Mouse (Mus musculus): ENCODE measurements around the gene Man2a1. TPM values are rescaled to one million over a fixed set of nuclear protein-coding genes. Genes with fewer than 3 reads are reported as not detected.

Gene Man2a1
- polyA plus RNA-seq, 1 experiment from 2014 or later, result 11.5 TPM

- H3K9ac ChIP-seq (replicated peaks), result no peak overlapping the region
- no peaks in the 10 kb centered on the region for H3K27me3 ChIP-seq (ENCODE audit: insufficient read depth, low read length)
- no peaks in the 10 kb centered on the region for H3K36me3 ChIP-seq (replicated peaks; ENCODE audit: insufficient read depth, low read length)
- H3K4me3 ChIP-seq (ENCODE audit: low read depth, low read length), result no peak overlapping the region
- ATAC-seq (no peak), DNase-seq (no peak)
- TF ChIP-seq EP300 (IDR thresholded peaks at IDR 0.05; ENCODE audit: low read depth) (no peak), CTCF (IDR thresholded peaks at IDR 0.05; ENCODE audit: low read depth) (no peak)
- H3K4me1 ChIP-seq (ENCODE audit: insufficient read depth), result peaks cover 19% of the 10 kb centered on the region
- no peak overlapping the region for H3K27ac ChIP-seq (ENCODE audit: low read depth)
- WGBS (ENCODE audit: insufficient replicate concordance), result 81% methylated on average over 3 of the region's 3 CpGs
- H3K9me3 ChIP-seq (ENCODE audit: low read length), result no peaks in the 10 kb centered on the region
- no peak overlapping the region for H3K4me2 ChIP-seq (ENCODE audit: low read depth, low read length)
These were observed 18.6 kb upstream of the Man2a1 start for GRCm38 (mm10) chr17:64581962-64582361.

DNA sequence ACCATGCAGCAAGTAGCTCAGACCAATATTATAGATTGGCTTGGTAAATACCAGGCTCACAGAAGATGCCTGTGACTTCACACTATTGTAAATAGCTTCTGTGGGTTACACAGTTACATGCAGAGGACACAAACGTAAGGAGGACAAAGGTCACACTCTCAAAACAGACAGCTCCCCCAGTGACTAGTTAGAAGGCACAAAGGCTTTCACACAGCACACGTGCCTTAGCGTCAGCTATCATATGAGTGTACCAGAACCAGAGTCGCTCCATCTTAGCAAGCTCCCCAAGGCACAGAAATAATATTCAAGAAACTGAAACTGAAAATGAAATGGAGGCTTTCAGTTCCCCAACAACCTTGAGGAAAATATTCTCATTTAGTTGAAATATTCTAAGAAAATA is 10.1 kb upstream of the Man2a1 start:
- no peak for TF ChIP-seq CTCF (IDR thresholded peaks at IDR 0.05; ENCODE audit: low read depth)
- peak; percentile 74; the same call in 1 of the 2 replicates for TF ChIP-seq EP300 (IDR thresholded peaks at IDR 0.05; ENCODE audit: low read depth)
- DNase-seq, result no peak
- peaks cover 6% of the 10 kb centered on the region for H3K4me1 ChIP-seq (ENCODE audit: insufficient read depth)
- H3K36me3 ChIP-seq (replicated peaks; ENCODE audit: insufficient read depth, low read length), result no peaks in the 10 kb centered on the region
- WGBS (ENCODE audit: insufficient replicate concordance), result 42% methylated on average over 4 of the region's 4 CpGs
- H3K27ac ChIP-seq (ENCODE audit: low read depth), result peak overlapping the region; percentile 50; the same call in 1 of the 2 replicates
- H3K4me3 ChIP-seq (ENCODE audit: low read depth, low read length), result no peak overlapping the region
- no peak overlapping the region for H3K4me2 ChIP-seq (ENCODE audit: low read depth, low read length)
- no peak overlapping the region for H3K9ac ChIP-seq (replicated peaks)
- H3K9me3 ChIP-seq (ENCODE audit: low read length), result no peaks in the 10 kb centered on the region
- ATAC-seq, result peak; percentile 96
- no peaks in the 10 kb centered on the region for H3K27me3 ChIP-seq (ENCODE audit: insufficient read depth, low read length)

GRCm38 (mm10) chr17:64591366-64591765 is 9.2 kb upstream of the Man2a1 start:
- no peak for DNase-seq
- H3K9me3 ChIP-seq (ENCODE audit: low read length), result no peaks in the 10 kb centered on the region
- H3K4me2 ChIP-seq (ENCODE audit: low read depth, low read length), result no peak overlapping the region
- 74% methylated on average over 10 of the region's 10 CpGs for WGBS (ENCODE audit: insufficient replicate concordance)
- no peaks in the 10 kb centered on the region for H3K36me3 ChIP-seq (replicated peaks; ENCODE audit: insufficient read depth, low read length)
- no peak overlapping the region for H3K4me3 ChIP-seq (ENCODE audit: low read depth, low read length)
- H3K27ac ChIP-seq (ENCODE audit: low read depth), result peak overlapping the region; percentile 82
- peaks cover 6% of the 10 kb centered on the region for H3K4me1 ChIP-seq (ENCODE audit: insufficient read depth)
- TF ChIP-seq EP300 (IDR thresholded peaks at IDR 0.05; ENCODE audit: low read depth), result no peak
- no peak for TF ChIP-seq CTCF (IDR thresholded peaks at IDR 0.05; ENCODE audit: low read depth)
- H3K9ac ChIP-seq (replicated peaks), result no peak overlapping the region
- no peak for ATAC-seq
- H3K27me3 ChIP-seq (ENCODE audit: insufficient read depth, low read length), result no peaks in the 10 kb centered on the region

GRCm38 (mm10) chr17:64592355-64592754 is 8.2 kb upstream of the Man2a1 start:
- TF ChIP-seq EP300 (IDR thresholded peaks at IDR 0.05; ENCODE audit: low read depth), result peak; percentile 40; the same call in 1 of the 2 replicates
- no peak for TF ChIP-seq CTCF (IDR thresholded peaks at IDR 0.05; ENCODE audit: low read depth)
- Histone ChIP-seq H3K36me3 (replicated peaks; ENCODE audit: insufficient read depth, low read length) (no peaks in the 10 kb centered on the region), H3K9ac (replicated peaks) (no peak overlapping the region), H3K27me3 (ENCODE audit: insufficient read depth, low read length) (no peaks in the 10 kb centered on the region), H3K9me3 (ENCODE audit: low read length) (no peaks in the 10 kb centered on the region), H3K4me3 (ENCODE audit: low read depth, low read length) (no peak overlapping the region), H3K4me2 (ENCODE audit: low read depth, low read length) (no peak overlapping the region), H3K27ac (ENCODE audit: low read depth) (0 out of 2 replicates have a peak overlapping the region, but pooled peaks have one; percentile 5), H3K4me1 (ENCODE audit: insufficient read depth) (peaks cover 6% of the 10 kb centered on the region)
- DNase-seq (no peak), ATAC-seq (no peak)
- 44% methylated on average over 2 of the region's 2 CpGs for WGBS (ENCODE audit: insufficient replicate concordance)

GRCm38 (mm10) chr17:64592788-64593187 is 7.7 kb upstream of the Man2a1 start:
- H3K4me1 ChIP-seq (ENCODE audit: insufficient read depth), result peaks cover 6% of the 10 kb centered on the region
- 75% methylated on average over 3 of the region's 3 CpGs for WGBS (ENCODE audit: insufficient replicate concordance)
- H3K4me2 ChIP-seq (ENCODE audit: low read depth, low read length), result no peak overlapping the region
- no peak overlapping the region for H3K9ac ChIP-seq (replicated peaks)
- TF ChIP-seq EP300 (IDR thresholded peaks at IDR 0.05; ENCODE audit: low read depth) (no peak), CTCF (IDR thresholded peaks at IDR 0.05; ENCODE audit: low read depth) (no peak)
- no peak overlapping the region for H3K4me3 ChIP-seq (ENCODE audit: low read depth, low read length)
- no peak for ATAC-seq
- H3K27ac ChIP-seq (ENCODE audit: low read depth), result no peak overlapping the region
- no peaks in the 10 kb centered on the region for H3K27me3 ChIP-seq (ENCODE audit: insufficient read depth, low read length)
- H3K9me3 ChIP-seq (ENCODE audit: low read length), result no peaks in the 10 kb centered on the region
- H3K36me3 ChIP-seq (replicated peaks; ENCODE audit: insufficient read depth, low read length), result no peaks in the 10 kb centered on the region
- DNase-seq, result no peak

DNA sequence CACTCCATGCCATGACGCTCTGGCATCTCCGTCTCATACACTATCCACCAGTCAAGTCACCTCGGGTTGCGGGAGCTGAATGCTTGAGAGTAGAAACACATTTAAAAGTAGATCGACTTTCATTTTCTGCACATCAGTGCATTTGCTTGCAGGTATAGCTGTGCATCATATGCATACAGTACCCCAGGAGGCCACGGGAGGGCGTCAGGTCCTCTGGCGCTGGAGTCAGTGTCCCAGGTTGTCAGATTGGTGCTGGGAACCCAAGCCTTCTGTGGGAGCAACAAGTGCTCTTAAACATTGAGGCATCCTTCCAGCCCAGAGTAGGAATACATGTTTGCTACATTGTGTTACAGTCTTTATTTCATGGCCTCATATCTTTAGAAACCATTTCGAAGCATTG is 2.8 kb upstream of the Man2a1 start:
- H3K27me3 ChIP-seq (ENCODE audit: insufficient read depth, low read length), result no peaks in the 10 kb centered on the region
- no peak overlapping the region for H3K4me3 ChIP-seq (ENCODE audit: low read depth, low read length)
- DNase-seq (no peak), ATAC-seq (no peak)
- no peaks in the 10 kb centered on the region for H3K36me3 ChIP-seq (replicated peaks; ENCODE audit: insufficient read depth, low read length)
- H3K9me3 ChIP-seq (ENCODE audit: low read length), result no peaks in the 10 kb centered on the region
- H3K9ac ChIP-seq (replicated peaks), result no peak overlapping the region
- peaks cover 12% of the 10 kb centered on the region for H3K4me1 ChIP-seq (ENCODE audit: insufficient read depth)
- 84% methylated on average over 9 of the region's 9 CpGs for WGBS (ENCODE audit: insufficient replicate concordance)
- TF ChIP-seq CTCF (IDR thresholded peaks at IDR 0.05; ENCODE audit: low read depth), result no peak
- no peak overlapping the region for H3K4me2 ChIP-seq (ENCODE audit: low read depth, low read length)
- H3K27ac ChIP-seq (ENCODE audit: low read depth), result no peak overlapping the region

DNA sequence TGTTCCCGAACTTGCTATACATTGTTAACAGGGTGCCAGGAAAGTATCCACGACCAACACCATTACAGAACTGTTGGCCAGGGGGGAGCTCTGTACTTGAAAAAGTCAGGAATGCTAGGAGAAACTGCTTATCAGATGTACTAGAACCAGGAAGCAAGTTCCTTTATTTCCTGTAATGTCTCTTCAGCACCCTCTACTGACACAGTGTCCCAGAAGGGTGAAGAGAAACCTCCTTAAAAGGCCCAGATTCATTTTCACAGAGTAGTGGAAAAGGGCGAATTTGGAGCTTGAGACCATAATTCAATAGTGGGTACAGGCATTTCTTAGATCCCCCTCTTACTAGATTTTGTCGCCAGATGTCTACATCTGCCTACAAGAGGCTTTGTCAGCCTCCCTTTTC is 620 bp upstream of the Man2a1 start:
- H3K4me1 ChIP-seq (ENCODE audit: insufficient read depth), result peaks cover 24% of the 10 kb centered on the region
- DNase-seq, result no peak
- H3K27ac ChIP-seq (ENCODE audit: low read depth), result peak overlapping the region; percentile 98
- no peaks in the 10 kb centered on the region for H3K27me3 ChIP-seq (ENCODE audit: insufficient read depth, low read length)
- no peaks in the 10 kb centered on the region for H3K9me3 ChIP-seq (ENCODE audit: low read length)
- H3K4me2 ChIP-seq (ENCODE audit: low read depth, low read length), result peak overlapping the region; percentile 89
- no peak for ATAC-seq
- H3K4me3 ChIP-seq (ENCODE audit: low read depth, low read length), result peak overlapping the region; percentile 92
- no peaks in the 10 kb centered on the region; the same call in 1 of the 2 replicates for H3K36me3 ChIP-seq (replicated peaks; ENCODE audit: insufficient read depth, low read length)
- WGBS (ENCODE audit: insufficient replicate concordance), result 35% methylated on average over 4 of the region's 4 CpGs
- H3K9ac ChIP-seq (replicated peaks), result peak overlapping the region; percentile 79
- TF ChIP-seq EP300 (IDR thresholded peaks at IDR 0.05; ENCODE audit: low read depth), result peak; percentile 15; the same call in 1 of the 2 replicates
- peak; percentile 64 for TF ChIP-seq CTCF (IDR thresholded peaks at IDR 0.05; ENCODE audit: low read depth)

Measured in liver, postnatal 0 days (tissue).